Mouse (Mus musculus): Measurements from ENCODE around the gene Mospd1. TPM values are rescaled to one million over a fixed set of nuclear protein-coding genes. Genes with fewer than 3 reads are reported as not detected.

The Mospd1 gene
- polyA plus RNA-seq, 1 experiment = 20.0 TPM

GRCm38 (mm10) chrX:53364668-53365383, 5.5 kb downstream of the Mospd1 start:
- Histone ChIP-seq H3K4me2 (ENCODE audit: low read depth) (no peak overlapping the region), H3K4me3 (no peak overlapping the region), H3ac (ENCODE audit: control insufficient read depth, insufficient read length) (no peak overlapping the region), H3K27me3 (ENCODE audit: control insufficient read depth, insufficient read depth, insufficient read length) (no peaks in the 10 kb centered on the region), H3K36me3 (ENCODE audit: control insufficient read depth, insufficient read depth) (no peaks in the 10 kb centered on the region), H3K79me2 (ENCODE audit: control insufficient read depth, insufficient read depth) (peaks cover 37% of the 10 kb centered on the region)
- no peak for TF ChIP-seq MAX (IDR thresholded peaks at IDR 0.05; ENCODE audit: low read depth)
- TF ChIP-seq TCF3 (IDR thresholded peaks at IDR 0.05; ENCODE audit: insufficient read length, low read depth) = no peak
- no peak for TF ChIP-seq MYOG (IDR thresholded peaks at IDR 0.05; ENCODE audit: control insufficient read depth in 1 of 3, insufficient read depth in 1 of 3, insufficient read length in 2 of 3, low read depth in 2 of 3)
- no peak for TF ChIP-seq MYOD1 (IDR thresholded peaks at IDR 0.05; ENCODE audit: control insufficient read depth in 1 of 3, insufficient read length in 2 of 3, low read depth in 2 of 3)

- Histone ChIP-seq H3K27me3 (ENCODE audit: control insufficient read depth, insufficient read depth, insufficient read length) (no peaks in the 10 kb centered on the region), H3K36me3 (ENCODE audit: control insufficient read depth, insufficient read depth) (no peaks in the 10 kb centered on the region)
These were observed 21.9 kb downstream of the Mospd1 start for GRCm38 (mm10) chrX:53348374-53348773.

GRCm38 (mm10) chrX:53341531-53341930, 28.8 kb downstream of the Mospd1 start:
- Histone ChIP-seq H3ac (ENCODE audit: control insufficient read depth, insufficient read length) (no peak overlapping the region), H3K36me3 (ENCODE audit: control insufficient read depth, insufficient read depth) (no peaks in the 10 kb centered on the region), H3K4me2 (ENCODE audit: low read depth) (no peak overlapping the region), H3K4me3 (no peak overlapping the region), H3K27me3 (ENCODE audit: control insufficient read depth, insufficient read depth, insufficient read length) (no peaks in the 10 kb centered on the region), H3K79me2 (ENCODE audit: control insufficient read depth, insufficient read depth) (no peaks in the 10 kb centered on the region)
- TF ChIP-seq POLR2A (IDR thresholded peaks at IDR 0.05; ENCODE audit: insufficient read length, low read depth) (no peak), MYOG (IDR thresholded peaks at IDR 0.05; ENCODE audit: control insufficient read depth in 1 of 3, insufficient read depth in 1 of 3, insufficient read length in 2 of 3, low read depth in 2 of 3) (no peak), TCF12 (IDR thresholded peaks at IDR 0.05; ENCODE audit: insufficient read depth, poor library complexity, severe bottlenecking) (no peak), REST (IDR thresholded peaks at IDR 0.05; ENCODE audit: insufficient read depth, insufficient read length) (no peak), SRF (IDR thresholded peaks at IDR 0.05; ENCODE audit: control insufficient read depth, insufficient read length, low read depth) (no peak)

More at GRCm38 (mm10) chrX:53348374-53348773, 21.9 kb downstream of the Mospd1 start:
- no peak overlapping the region for H3K4me3 ChIP-seq
- no peak overlapping the region for H3K4me2 ChIP-seq (ENCODE audit: low read depth)
- no peaks in the 10 kb centered on the region for H3K79me2 ChIP-seq (ENCODE audit: control insufficient read depth, insufficient read depth)
- H3ac ChIP-seq (ENCODE audit: control insufficient read depth, insufficient read length) = no peak overlapping the region
- no peak for TF ChIP-seq MAX (IDR thresholded peaks at IDR 0.05; ENCODE audit: low read depth)
- TF ChIP-seq USF1 (IDR thresholded peaks at IDR 0.05; ENCODE audit: low read depth) = no peak
- no peak for TF ChIP-seq MYOD1 (IDR thresholded peaks at IDR 0.05; ENCODE audit: control insufficient read depth in 1 of 3, insufficient read length in 2 of 3, low read depth in 2 of 3)
- TF ChIP-seq MYOG (IDR thresholded peaks at IDR 0.05; ENCODE audit: control insufficient read depth in 1 of 3, insufficient read depth in 1 of 3, insufficient read length in 2 of 3, low read depth in 2 of 3) = no peak
- no peak for TF ChIP-seq POLR2A (IDR thresholded peaks at IDR 0.05; ENCODE audit: insufficient read length, low read depth)
- TF ChIP-seq SRF (IDR thresholded peaks at IDR 0.05; ENCODE audit: control insufficient read depth, insufficient read length, low read depth) = no peak
- TF ChIP-seq E2F4 (IDR thresholded peaks at IDR 0.05; ENCODE audit: insufficient read depth) = no peak
- no peak for TF ChIP-seq REST (IDR thresholded peaks at IDR 0.05; ENCODE audit: insufficient read depth, insufficient read length)
- TF ChIP-seq CEBPB (IDR thresholded peaks at IDR 0.05; ENCODE audit: insufficient read depth, poor library complexity, severe bottlenecking) = no peak
- TF ChIP-seq POLR2AphosphoS2 (IDR thresholded peaks at IDR 0.05; ENCODE audit: insufficient read length, low read depth) = no peak

GRCm38 (mm10) chrX:53337355-53337754, 32.9 kb downstream of the Mospd1 start:
- H3K79me2 ChIP-seq (ENCODE audit: control insufficient read depth, insufficient read depth) = no peaks in the 10 kb centered on the region
- no peak for TF ChIP-seq CEBPB (IDR thresholded peaks at IDR 0.05; ENCODE audit: insufficient read depth, poor library complexity, severe bottlenecking)
- TF ChIP-seq MYOD1 (IDR thresholded peaks at IDR 0.05; ENCODE audit: control insufficient read depth in 1 of 3, insufficient read length in 2 of 3, low read depth in 2 of 3) = no peak
- TF ChIP-seq REST (IDR thresholded peaks at IDR 0.05; ENCODE audit: insufficient read depth, insufficient read length) = no peak
- no peak for TF ChIP-seq POLR2AphosphoS2 (IDR thresholded peaks at IDR 0.05; ENCODE audit: insufficient read length, low read depth)
- no peak for TF ChIP-seq MYOG (IDR thresholded peaks at IDR 0.05; ENCODE audit: control insufficient read depth in 1 of 3, insufficient read depth in 1 of 3, insufficient read length in 2 of 3, low read depth in 2 of 3)
- no peak for TF ChIP-seq E2F4 (IDR thresholded peaks at IDR 0.05; ENCODE audit: insufficient read depth)
- TF ChIP-seq POLR2A (IDR thresholded peaks at IDR 0.05; ENCODE audit: insufficient read length, low read depth) = no peak
- TF ChIP-seq USF1 (IDR thresholded peaks at IDR 0.05; ENCODE audit: low read depth) = no peak
- no peak for TF ChIP-seq SRF (IDR thresholded peaks at IDR 0.05; ENCODE audit: control insufficient read depth, insufficient read length, low read depth)
- no peak for TF ChIP-seq TCF3 (IDR thresholded peaks at IDR 0.05; ENCODE audit: insufficient read length, low read depth)
- TF ChIP-seq MAX (IDR thresholded peaks at IDR 0.05; ENCODE audit: low read depth) = no peak
- no peak for TF ChIP-seq TCF12 (IDR thresholded peaks at IDR 0.05; ENCODE audit: insufficient read depth, poor library complexity, severe bottlenecking)
- no peaks in the 10 kb centered on the region for H3K36me3 ChIP-seq (ENCODE audit: control insufficient read depth, insufficient read depth)
- H3K4me2 ChIP-seq (ENCODE audit: low read depth) = no peak overlapping the region
- no peak overlapping the region for H3ac ChIP-seq (ENCODE audit: control insufficient read depth, insufficient read length)
- no peak overlapping the region for H3K4me3 ChIP-seq
- H3K27me3 ChIP-seq (ENCODE audit: control insufficient read depth, insufficient read depth, insufficient read length) = no peaks in the 10 kb centered on the region

- Histone ChIP-seq H3K4me3 (no peak overlapping the region), H3K36me3 (ENCODE audit: control insufficient read depth, insufficient read depth) (no peaks in the 10 kb centered on the region), H3K79me2 (ENCODE audit: control insufficient read depth, insufficient read depth) (no peaks in the 10 kb centered on the region), H3K4me2 (ENCODE audit: low read depth) (no peak overlapping the region), H3ac (ENCODE audit: control insufficient read depth, insufficient read length) (no peak overlapping the region), H3K27me3 (ENCODE audit: control insufficient read depth, insufficient read depth, insufficient read length) (no peaks in the 10 kb centered on the region)
- TF ChIP-seq REST (IDR thresholded peaks at IDR 0.05; ENCODE audit: insufficient read depth, insufficient read length) (no peak), USF1 (IDR thresholded peaks at IDR 0.05; ENCODE audit: low read depth) (no peak)
These were observed 39.9 kb downstream of the Mospd1 start for GRCm38 (mm10) chrX:53330396-53330795.

All from myocyte (in vitro differentiated cells).